Mouse (Mus musculus) ES-Bruce4 (cell line): ENCODE measurements around the gene Gabarap.

Experiments
- CTCF ChIP-seq: IDR thresholded peaks from one replicate; pipeline ENCODE4 v1.8.1; 2011; ENCODE audit warnings: low read depth, low read length
- EP300 ChIP-seq: IDR thresholded peaks from 2 replicates; pipeline ENCODE4 v1.6.1; 2011; ENCODE audit warnings: low read depth, low read length; ENCODE audit not compliant: insufficient read depth
- POLR2A ChIP-seq: IDR thresholded peaks from one replicate; pipeline ENCODE4 v1.8.1; 2011; ENCODE audit warnings: low read length; ENCODE audit not compliant: insufficient read depth

DNA sequence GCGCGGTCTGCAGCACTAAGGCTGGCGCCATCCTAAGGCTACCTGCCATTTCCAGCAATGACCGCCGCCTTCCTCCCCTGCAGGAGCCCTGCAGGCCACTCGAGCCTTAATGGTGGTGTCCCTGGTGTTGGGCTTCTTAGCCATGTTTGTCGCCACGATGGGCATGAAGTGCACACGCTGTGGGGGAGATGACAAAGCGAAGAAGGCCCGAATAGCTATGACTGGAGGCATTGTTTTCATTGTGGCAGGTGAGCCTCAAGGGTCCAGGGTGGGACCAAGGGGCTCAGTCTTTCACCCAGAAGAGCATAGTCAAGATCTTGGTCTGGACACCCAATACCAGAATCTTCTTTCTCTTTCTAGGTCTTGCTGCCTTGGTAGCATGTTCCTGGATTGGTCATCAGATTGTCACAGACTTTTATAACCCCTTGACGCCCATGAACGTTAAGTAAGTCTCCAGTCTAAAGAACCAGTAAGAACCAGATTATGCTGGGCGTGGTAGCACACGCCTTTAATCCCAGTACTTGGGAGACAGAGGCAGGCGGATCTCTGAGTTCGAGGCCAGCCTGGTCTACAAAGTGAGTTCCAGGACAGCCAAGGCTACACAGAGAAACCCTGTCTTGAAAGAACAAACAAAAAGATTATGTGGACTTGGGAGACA lies 24.0 kb upstream of the Gabarap start:
- TF ChIP-seq POLR2A (no peak), CTCF (no peak), EP300 (no peak)
